Mouse (Mus musculus) splenic B cell, adult 2 months (primary cell): Measurements from ENCODE around the gene Ckap4.
A peak's percentile ranks its signal among the peaks of the same experiment; 100 is the strongest.
"Not testable (repeated sequence)": the region's sequence is repeated elsewhere in the genome, so short reads cannot be mapped to it uniquely, and the experiment has no call there.

ENCODE experiments used
- DNase-seq: peaks from one replicate; pipeline ENCODE4 v3.0.0-alpha.2; 2011; ENCODE audit warnings: low read depth, low spot score
- H3K27me3 ChIP-seq: 2 replicates; pipeline ENCODE4 v1.6.1; 2012; ENCODE audit warnings: mild to moderate bottlenecking, low read length, moderate library complexity, mixed read lengths; ENCODE audit not compliant: control insufficient read depth, poor library complexity, insufficient read depth, severe bottlenecking
- H3K36me3 ChIP-seq: 2 replicates; pipeline ENCODE4 v1.6.1; 2012; ENCODE audit warnings: mild to moderate bottlenecking, low read length, moderate library complexity, mixed read lengths; ENCODE audit not compliant: control insufficient read depth, poor library complexity, insufficient read depth, severe bottlenecking

Ckap4 gene

DNA sequence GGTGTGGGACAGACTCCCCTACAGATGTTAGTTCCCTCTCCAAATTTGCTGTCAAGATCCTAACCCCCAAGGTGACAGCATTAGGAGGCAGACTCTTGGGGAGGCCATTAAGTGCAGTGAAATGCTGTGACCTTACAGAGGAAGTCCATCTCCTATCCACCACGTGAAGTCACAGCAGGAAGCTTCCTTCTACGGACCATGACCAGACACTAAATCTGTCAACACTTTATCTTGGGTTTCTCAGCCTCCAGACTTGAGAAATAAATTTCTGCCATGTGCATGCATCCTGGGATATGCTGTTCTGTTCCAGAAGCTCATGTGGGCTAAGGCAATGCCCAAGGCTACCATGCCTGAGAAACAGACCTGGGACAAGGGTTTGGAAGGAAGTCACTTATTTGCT is 35.0 kb downstream of the Ckap4 start:
- Histone ChIP-seq H3K36me3 (no peaks in the 10 kb centered on the region), H3K27me3 (no peaks in the 10 kb centered on the region)
- DNase-seq = no peak

- Histone ChIP-seq H3K27me3 (no peaks in the 10 kb centered on the region), H3K36me3 (no peaks in the 10 kb centered on the region)
- no peak for DNase-seq
These were observed 37.1 kb downstream of the Ckap4 start for GRCm38 (mm10) chr10:84496805-84497204.

- no peak for DNase-seq
- H3K27me3 ChIP-seq = no peaks in the 10 kb centered on the region
- no peaks in the 10 kb centered on the region for H3K36me3 ChIP-seq
These were observed 39.4 kb downstream of the Ckap4 start for GRCm38 (mm10) chr10:84494432-84494831.

DNA sequence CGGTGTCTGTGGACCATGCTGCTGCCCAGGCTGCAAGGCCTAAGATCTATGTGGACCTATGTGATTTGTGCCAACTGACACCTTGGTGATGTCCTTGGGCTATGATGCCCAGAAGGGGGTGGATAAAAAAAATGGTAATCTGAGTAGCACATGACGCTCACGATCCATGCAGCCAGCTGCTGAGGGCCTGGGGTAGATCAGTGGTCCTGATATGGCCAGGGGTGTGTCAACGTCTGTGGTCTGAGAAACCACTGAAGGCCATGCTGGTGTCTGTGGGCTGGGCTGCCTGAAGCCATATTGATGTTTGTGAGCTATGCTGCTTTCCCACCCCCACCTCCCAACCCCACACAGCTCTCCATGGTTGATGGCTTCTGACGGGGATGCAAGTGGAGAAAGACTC is 43.7 kb downstream of the Ckap4 start:
- Histone ChIP-seq H3K36me3 (no peaks in the 10 kb centered on the region), H3K27me3 (no peaks in the 10 kb centered on the region)
- DNase-seq = no peak

- no peaks in the 10 kb centered on the region for H3K36me3 ChIP-seq
- DNase-seq = peak; percentile 72
- H3K27me3 ChIP-seq = no peaks in the 10 kb centered on the region
These were observed 45.5 kb downstream of the Ckap4 start for GRCm38 (mm10) chr10:84488315-84488714.

DNA sequence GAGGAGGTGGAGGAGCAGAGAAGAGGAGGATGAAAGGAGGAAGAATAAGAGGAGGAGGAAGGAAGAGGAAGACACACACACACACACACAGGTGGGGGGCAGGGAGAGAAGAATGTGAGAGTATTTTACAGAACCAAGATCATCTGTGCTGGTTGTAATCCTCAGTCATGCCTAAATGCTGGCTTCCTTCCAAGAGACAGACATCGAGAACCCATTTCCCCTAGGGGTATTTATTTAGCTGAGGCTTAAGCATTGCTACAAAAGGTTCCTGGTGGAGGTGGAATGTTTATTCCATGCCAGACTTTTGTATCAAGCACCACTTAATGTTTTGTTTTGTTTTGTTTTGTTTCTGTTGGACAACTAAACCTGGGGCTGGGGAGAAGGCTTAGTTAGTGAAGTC is 49.2 kb downstream of the Ckap4 start:
- no peaks in the 10 kb centered on the region for H3K27me3 ChIP-seq

GRCm38 (mm10) chr10:84483553-84483952 is 50.3 kb downstream of the Ckap4 start:
- H3K36me3 ChIP-seq = no peaks in the 10 kb centered on the region
- DNase-seq = no peak
- no peaks in the 10 kb centered on the region for H3K27me3 ChIP-seq

More for the DNA sequence above, 49.2 kb downstream of the Ckap4 start:
- no peak for DNase-seq
- no peaks in the 10 kb centered on the region for H3K36me3 ChIP-seq

DNA sequence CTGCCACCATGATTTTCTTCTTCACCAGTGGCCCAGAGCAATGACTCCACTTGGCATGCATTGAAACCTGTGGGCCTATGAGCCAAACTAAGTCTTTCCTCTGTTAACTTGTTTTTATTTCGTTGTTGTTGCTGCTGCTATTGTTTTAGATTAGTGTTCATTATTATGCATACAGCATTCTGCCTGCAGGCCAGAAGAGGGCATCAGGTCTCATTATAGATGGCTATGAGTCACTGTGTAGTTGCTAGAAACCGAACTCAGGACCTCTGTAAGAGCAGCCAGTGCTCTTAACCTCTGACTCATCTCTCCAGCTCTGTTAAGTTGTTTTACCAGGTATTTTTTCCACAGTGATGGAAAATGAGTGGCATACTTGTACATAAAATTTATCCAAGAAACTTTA is 50.8 kb downstream of the Ckap4 start:
- no peaks in the 10 kb centered on the region for H3K36me3 ChIP-seq
- no peaks in the 10 kb centered on the region for H3K27me3 ChIP-seq
- no peak for DNase-seq

DNA sequence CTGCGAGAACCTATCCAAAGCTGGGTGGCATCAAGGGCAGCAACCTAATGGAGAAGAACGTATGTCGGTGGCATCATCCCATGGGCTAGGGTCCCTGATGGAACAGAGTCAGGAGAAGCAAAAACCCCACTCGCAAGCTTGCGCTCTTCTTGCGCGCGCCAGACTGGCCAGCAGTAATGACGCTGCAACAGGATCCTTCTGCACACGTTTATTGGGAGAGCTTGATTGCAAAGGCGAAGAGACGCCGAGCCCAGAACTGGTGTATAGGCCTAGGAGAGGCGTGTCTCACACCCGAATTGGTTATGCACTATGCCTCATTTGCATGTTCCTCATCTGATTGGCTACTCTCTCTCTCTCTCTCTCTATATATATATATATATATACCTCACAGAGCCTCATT is 51.4 kb downstream of the Ckap4 start:
- not testable (repeated sequence) for H3K36me3 ChIP-seq, DNase-seq, H3K27me3 ChIP-seq

DNA sequence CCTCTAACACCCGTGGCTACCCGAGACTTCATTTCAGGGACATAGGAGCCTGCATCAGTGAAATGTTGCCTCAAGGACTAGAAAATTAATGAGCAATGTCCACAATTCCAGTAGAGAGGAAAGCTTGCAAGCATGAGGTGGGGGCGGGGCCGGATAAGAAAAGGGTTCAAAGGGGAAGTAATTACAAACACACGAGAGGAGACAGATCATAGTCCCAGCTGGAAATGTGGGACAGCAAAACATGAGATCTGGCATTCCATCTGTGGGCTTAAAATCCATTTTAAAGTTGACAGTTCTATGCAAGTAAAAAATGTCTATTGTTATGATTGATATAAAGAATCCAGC is 52.6 kb downstream of the Ckap4 start:
- Histone ChIP-seq H3K36me3 (no peaks in the 10 kb centered on the region), H3K27me3 (no peaks in the 10 kb centered on the region)
- DNase-seq = no peak

DNA sequence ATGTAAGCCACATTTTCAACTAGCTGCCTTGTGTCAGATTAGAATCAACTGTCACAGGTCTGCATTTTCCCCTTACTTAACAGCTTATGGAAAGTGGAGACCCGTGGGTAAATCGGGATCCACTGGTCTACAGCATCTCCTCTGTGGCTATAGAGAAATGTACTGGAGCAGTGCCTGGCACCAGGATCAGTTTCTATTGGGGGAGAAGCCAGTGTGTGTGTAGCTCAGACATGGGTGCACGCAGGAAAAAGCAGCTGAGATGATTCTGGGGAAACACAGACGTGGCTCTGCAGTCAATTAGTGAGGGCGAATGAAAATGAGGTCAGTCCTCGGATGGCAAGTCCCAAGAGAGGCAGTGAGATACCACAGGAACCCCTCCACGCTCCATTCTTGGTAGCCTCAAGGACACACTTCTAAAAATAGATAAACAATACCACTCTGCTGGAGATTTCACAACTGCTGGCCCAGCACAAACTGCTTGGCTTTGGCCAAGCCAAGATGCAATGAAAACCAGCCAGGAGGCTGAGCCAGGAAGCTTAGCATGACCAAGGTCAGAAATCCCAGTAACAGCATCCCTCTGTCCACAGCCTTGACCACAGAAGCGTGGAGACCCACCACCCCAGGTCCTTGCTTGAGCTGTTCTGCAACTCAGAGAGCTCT is 53.1 kb downstream of the Ckap4 start:
- no peaks in the 10 kb centered on the region for H3K27me3 ChIP-seq
- H3K36me3 ChIP-seq = no peaks in the 10 kb centered on the region
- DNase-seq = no peak

GRCm38 (mm10) chr10:84480146-84480545 is 53.7 kb downstream of the Ckap4 start:
- Histone ChIP-seq H3K27me3 (no peaks in the 10 kb centered on the region), H3K36me3 (no peaks in the 10 kb centered on the region)
- no peak for DNase-seq

- H3K36me3 ChIP-seq = no peaks in the 10 kb centered on the region
- DNase-seq = no peak
- H3K27me3 ChIP-seq = no peaks in the 10 kb centered on the region
These were observed 56.2 kb downstream of the Ckap4 start for GRCm38 (mm10) chr10:84477613-84478076.

DNA sequence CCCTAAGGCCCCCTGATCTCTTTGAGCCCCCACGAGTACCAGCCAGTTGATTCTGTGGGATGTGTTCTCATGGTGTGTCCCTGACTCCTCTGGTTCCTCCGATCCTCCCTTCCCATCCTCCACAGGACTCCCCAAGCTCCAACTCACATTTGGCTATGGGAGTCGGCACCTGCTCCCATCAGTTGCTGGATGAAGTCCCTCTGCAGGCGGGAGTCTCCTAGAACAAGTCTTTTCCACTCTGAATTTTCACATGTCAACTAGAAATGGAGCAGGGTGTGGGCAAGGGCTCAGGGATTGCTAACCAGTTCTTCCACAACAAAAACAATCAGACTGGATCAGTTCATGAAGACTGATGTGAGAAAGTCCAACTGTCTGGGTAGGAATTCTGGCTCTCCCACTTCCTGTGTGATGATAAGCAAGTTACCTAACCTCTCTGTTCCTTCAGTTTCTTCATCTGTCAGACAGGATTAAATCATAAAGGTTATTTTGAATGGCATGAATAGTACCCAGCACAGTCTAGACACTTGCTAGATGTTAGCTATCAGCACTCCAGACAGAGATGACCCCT is 56.7 kb downstream of the Ckap4 start:
- H3K36me3 ChIP-seq = no peaks in the 10 kb centered on the region
- no peak for DNase-seq
- H3K27me3 ChIP-seq = no peaks in the 10 kb centered on the region
